Mouse (Mus musculus) megakaryocyte-erythroid progenitor cell, adult 5 weeks (primary cell): ENCODE results near the gene Olfr743. TPM values are rescaled to one million over a fixed set of nuclear protein-coding genes. Genes with fewer than 3 reads are reported as not detected.

Experiments used
- polyA plus RNA-seq: library from polyadenylated mRNA; stranded (reverse); fragments of >175 nt; gene quantifications from 2 replicates; pipeline ENCODE4 v1.2.3, GENCODE M21; 2012

Olfr743 gene
- not detected in 2 replicates for polyA plus RNA-seq

GRCm38 (mm10) chr14:50521539-50521938, at the start of gene Olfr743:
TSS of gene Olfr743 (plus strand) at chr14:50521839.

GRCm38 (mm10) chr14:50472438-50472837, 49.2 kb upstream of the Olfr743 start, which contains the start of gene Olfr741:
TSS of gene Olfr741 (plus strand) at chr14:50472738.

DNA sequence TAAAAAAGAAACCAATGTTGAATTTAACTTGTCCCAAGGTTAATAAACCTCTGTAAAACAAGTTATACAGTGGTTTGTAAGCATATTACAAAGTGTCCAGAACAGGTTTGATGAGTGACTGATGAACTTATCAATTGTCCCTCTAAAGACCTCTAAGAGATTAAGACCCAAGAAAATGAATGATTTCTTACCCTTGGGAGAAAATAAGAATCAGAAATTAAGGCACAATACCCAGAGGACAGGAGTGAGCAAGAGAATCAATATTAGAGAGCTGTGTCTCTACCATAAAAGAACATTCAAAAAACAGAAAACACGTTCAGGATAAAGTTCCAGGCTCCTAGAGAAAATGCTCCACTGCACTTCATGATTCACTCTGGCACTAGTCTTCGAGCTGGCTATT, 18.3 kb upstream of the Olfr743 start, which contains the start of gene Olfr742:
Olfr742 (plus strand) TSS at position 301 of the 400 bp plus-strand sequence.

Other genes starting within 250 kb of the Olfr743 start
- not detected in 2 replicates for gene Olfr732, start 237.6 kb upstream of the Olfr743 start, polyA plus RNA-seq
- gene Olfr733, start 220.3 kb upstream of the Olfr743 start, polyA plus RNA-seq: not detected in 2 replicates
- not detected in 2 replicates for gene Olfr734, start 195.1 kb upstream of the Olfr743 start, polyA plus RNA-seq
- gene Olfr735, start 173.0 kb upstream of the Olfr743 start, polyA plus RNA-seq: not detected in 2 replicates
- gene Tlr11, start 163.9 kb upstream of the Olfr743 start, polyA plus RNA-seq: not detected in 2 replicates
- not detected in 2 replicates for gene Olfr736, start 140.7 kb upstream of the Olfr743 start, polyA plus RNA-seq
- not detected in 2 replicates for gene Olfr738, start 114.3 kb upstream of the Olfr743 start, polyA plus RNA-seq
- gene Olfr739, start 103.2 kb upstream of the Olfr743 start, polyA plus RNA-seq: 0.05 TPM in 1 of 2 replicates, not detected in the other
- gene Olfr740, start 76.3 kb upstream of the Olfr743 start, polyA plus RNA-seq: not detected in 2 replicates
- not detected in 2 replicates for gene Olfr741, start 49.1 kb upstream of the Olfr743 start, polyA plus RNA-seq
- not detected in 2 replicates for gene Olfr742, start 18.2 kb upstream of the Olfr743 start, polyA plus RNA-seq
- gene Olfr744, start 93.0 kb downstream of the Olfr743 start, polyA plus RNA-seq: not detected in 2 replicates
- not detected in 2 replicates for gene Olfr745, start 117.5 kb downstream of the Olfr743 start, polyA plus RNA-seq
- gene Olfr746, start 125.2 kb downstream of the Olfr743 start, polyA plus RNA-seq: not detected in 2 replicates
- not detected in 2 replicates for gene Olfr747, start 171.4 kb downstream of the Olfr743 start, polyA plus RNA-seq
- gene Olfr748, start 185.5 kb downstream of the Olfr743 start, polyA plus RNA-seq: not detected in 2 replicates
- gene Olfr749, start 223.3 kb downstream of the Olfr743 start, polyA plus RNA-seq: not detected in 2 replicates